Mouse (Mus musculus) stomach, embryonic 14.5 days (tissue): ENCODE measurements at regions not wholly inside any gene's neighbourhood (a gene's known extent, or its start where the extent isn't known, plus 50 kb on each side); places are given as distances from the start of the nearest gene placed in this dataset.
A peak's percentile ranks its signal among the peaks of the same experiment; 100 is the strongest.

Experiments
- ATAC-seq: fragments of 200-750 bp; cut with Nextera tagmentation; 2 replicates; pipeline ENCODE4 v1.8.0; 2017; ENCODE audit warnings: low read depth, moderate TSS enrichment; ENCODE audit not compliant: insufficient number of reproducible peaks, insufficient read depth, low FRiP score
- H3K27ac ChIP-seq: fragments of 300-500 bp; sonication (generic); 2 replicates; pipeline ENCODE4 v1.5.1; 2014; ENCODE audit warnings: mild to moderate bottlenecking, low read length, moderate library complexity, mixed read lengths
- H3K27me3 ChIP-seq: fragments of 300-500 bp; sonication (generic); 2 replicates; pipeline ENCODE4 v1.6.1; 2014; ENCODE audit warnings: low read length, control low read depth, mixed read lengths; ENCODE audit not compliant: control insufficient read depth, insufficient read depth
- H3K36me3 ChIP-seq: fragments of 300-500 bp; sonication (generic); 2 replicates; pipeline ENCODE4 v1.6.1; 2014; ENCODE audit warnings: mild to moderate bottlenecking, control low read depth, low read length, moderate library complexity, mixed read lengths; ENCODE audit not compliant: control insufficient read depth, insufficient read depth
- H3K4me1 ChIP-seq: fragments of 300-500 bp; sonication (generic); 2 replicates; pipeline ENCODE4 v1.6.1; 2014; ENCODE audit warnings: low read length, control low read depth, mixed read lengths; ENCODE audit not compliant: control insufficient read depth, insufficient read depth
- H3K4me2 ChIP-seq: fragments of 300-500 bp; sonication (generic); replicated peaks from 2 replicates; pipeline ENCODE4 v1.6.1; 2014; ENCODE audit warnings: low read depth, low read length, control low read depth
- H3K4me3 ChIP-seq: fragments of 300-500 bp; sonication (generic); 2 replicates; pipeline ENCODE4 v1.5.1; 2014; ENCODE audit warnings: low read depth, low read length, control low read depth
- H3K9ac ChIP-seq: fragments of 300-500 bp; sonication (generic); replicated peaks from 2 replicates; pipeline ENCODE4 v1.6.1; 2014; ENCODE audit warnings: low read depth, mild to moderate bottlenecking, control low read depth, low read length, moderate library complexity, mixed read lengths
- H3K9me3 ChIP-seq: fragments of 300-500 bp; sonication (generic); 2 replicates; pipeline ENCODE4 v1.6.1; 2016; ENCODE audit warnings: low read depth, low read length, control low read depth; ENCODE audit not compliant: control insufficient read depth
- WGBS: fragments of 180-500 bp; shearing (Covaris S2); extraction: QIAGEN DNeasy Blood & Tissue Kit; methylation state at CpG from one replicate; pipeline ENCODE4 v1.1.7; 2014; 5-methylcytosine and 5-hydroxymethylcytosine counted together

DNA sequence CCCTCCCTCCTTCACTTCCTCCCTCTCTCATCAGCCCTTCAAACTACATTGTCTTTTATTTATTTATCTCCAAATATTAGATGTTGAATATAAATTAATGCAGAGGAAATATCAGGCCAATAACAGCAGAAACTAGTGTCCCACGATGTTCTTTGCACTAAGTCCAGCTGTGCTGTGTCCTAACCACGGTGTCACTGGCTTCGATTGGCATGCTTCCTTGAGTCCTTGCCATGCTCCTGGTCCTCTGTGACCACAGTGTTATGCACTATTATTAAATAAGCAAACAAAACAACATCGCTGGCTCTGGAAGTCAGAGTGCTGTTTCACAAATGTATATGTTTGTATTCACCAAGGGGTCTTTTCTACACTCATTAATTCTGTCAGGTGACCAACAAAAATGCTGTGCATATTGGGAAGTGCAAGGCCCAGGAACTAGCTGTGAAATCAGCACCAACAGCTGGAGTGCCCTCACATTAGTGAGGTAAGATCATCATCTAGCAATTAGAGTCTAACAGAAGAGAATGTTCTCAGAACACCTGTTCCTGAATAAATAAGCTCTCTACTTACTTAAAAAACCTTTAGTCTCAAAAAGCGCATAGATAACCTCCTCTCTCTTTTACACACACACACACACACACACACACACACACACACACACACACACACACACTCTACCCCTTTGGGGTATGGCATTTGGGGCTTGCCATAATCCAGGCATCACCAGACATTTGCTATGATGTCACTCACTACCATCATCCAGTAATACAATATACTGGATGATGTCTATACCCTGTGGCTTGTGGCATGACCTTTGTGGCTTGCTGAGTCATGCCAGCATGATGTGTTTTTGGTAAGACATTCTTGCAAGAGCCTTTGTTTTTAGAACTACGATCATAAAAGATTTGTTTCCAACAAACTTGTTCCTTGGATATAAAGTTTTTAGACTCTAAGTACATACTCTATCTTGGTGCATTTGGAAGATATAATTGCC, 81.9 kb upstream of the Rgs2 start:
- Histone ChIP-seq H3K27me3 (no peaks in the 10 kb centered on the region), H3K9me3 (no peaks in the 10 kb centered on the region), H3K27ac (no peak overlapping the region), H3K9ac (no peak overlapping the region), H3K36me3 (no peaks in the 10 kb centered on the region), H3K4me3 (no peak overlapping the region), H3K4me1 (no peaks in the 10 kb centered on the region), H3K4me2 (no peak overlapping the region)
- WGBS: 83% methylated on average over 6 of the region's 6 CpGs
- no peak for ATAC-seq

DNA sequence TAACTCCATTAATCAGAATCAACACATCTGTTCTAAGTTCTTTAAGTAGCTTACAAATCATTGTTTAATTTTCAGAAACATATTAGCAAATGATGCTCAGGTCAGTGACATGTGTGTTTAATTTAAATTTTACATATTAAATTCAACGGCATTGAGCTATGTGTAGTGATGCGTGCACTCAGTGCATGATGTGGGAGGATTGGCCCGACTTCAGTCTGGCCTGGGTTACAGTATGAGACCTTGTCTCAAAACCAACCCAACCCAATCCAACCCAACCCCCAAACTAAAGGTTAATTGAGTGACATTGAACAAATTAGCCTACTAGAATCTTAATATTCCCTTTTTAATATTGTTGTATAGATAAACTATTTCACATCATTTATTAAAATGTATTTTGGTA, 75.0 kb upstream of the Rgs2 start:
- Histone ChIP-seq H3K36me3 (no peaks in the 10 kb centered on the region), H3K4me2 (no peak overlapping the region), H3K9ac (no peak overlapping the region), H3K4me1 (no peaks in the 10 kb centered on the region), H3K9me3 (no peaks in the 10 kb centered on the region), H3K27ac (no peak overlapping the region), H3K4me3 (no peak overlapping the region), H3K27me3 (no peaks in the 10 kb centered on the region)
- 92% methylated on average over 3 of the region's 3 CpGs for WGBS
- no peak for ATAC-seq

DNA sequence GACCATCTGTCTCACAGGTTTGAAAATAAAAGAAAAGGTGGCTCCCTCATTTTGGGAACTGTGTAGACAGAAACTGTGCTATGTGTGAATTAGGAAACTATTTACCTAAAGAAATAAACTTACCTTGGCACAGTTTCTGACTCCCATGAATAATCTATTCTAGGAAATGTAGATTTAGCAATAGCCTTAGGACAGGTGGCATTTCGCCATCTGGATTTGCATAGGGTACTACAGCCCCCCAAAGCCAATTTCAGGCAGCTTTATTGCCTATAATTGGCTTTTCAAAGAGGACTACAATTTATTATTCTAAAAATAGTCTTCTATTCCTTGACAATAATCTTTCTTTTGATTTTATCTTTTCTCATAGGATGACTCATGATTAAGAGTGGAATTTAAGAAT, 74.5 kb upstream of the Rgs2 start:
- H3K4me2 ChIP-seq: no peak overlapping the region
- no peaks in the 10 kb centered on the region for H3K4me1 ChIP-seq
- H3K9me3 ChIP-seq: no peaks in the 10 kb centered on the region
- H3K27me3 ChIP-seq: no peaks in the 10 kb centered on the region
- H3K9ac ChIP-seq: no peak overlapping the region
- no peaks in the 10 kb centered on the region for H3K36me3 ChIP-seq
- H3K4me3 ChIP-seq: no peak overlapping the region
- ATAC-seq: no peak
- WGBS: 78% methylated on average over 1 of the region's 1 CpGs
- no peak overlapping the region for H3K27ac ChIP-seq

DNA sequence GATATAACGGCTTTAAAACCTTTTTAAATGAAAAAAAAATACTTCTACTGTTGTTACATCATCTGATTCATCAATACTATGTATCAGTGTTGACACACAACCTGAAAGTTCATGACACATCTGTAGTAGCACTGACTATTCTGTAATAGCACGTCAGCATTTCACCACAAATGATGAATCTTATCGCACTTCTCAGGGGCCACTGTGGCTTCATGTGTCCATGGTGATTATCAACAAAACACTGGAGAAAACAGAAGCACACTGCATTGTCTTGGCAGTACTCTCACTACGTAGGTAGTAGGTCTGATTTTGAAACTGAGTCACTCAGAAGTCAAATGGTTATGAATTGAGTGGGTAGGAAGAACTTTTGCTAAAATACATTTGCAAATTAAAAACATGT, 72.0 kb upstream of the Rgs2 start:
- WGBS: 74% methylated on average over 4 of the region's 4 CpGs
- H3K27ac ChIP-seq: no peak overlapping the region
- H3K9ac ChIP-seq: no peak overlapping the region
- H3K36me3 ChIP-seq: no peaks in the 10 kb centered on the region
- no peak overlapping the region for H3K4me3 ChIP-seq
- ATAC-seq: no peak
- no peaks in the 10 kb centered on the region for H3K27me3 ChIP-seq
- no peaks in the 10 kb centered on the region for H3K9me3 ChIP-seq
- no peaks in the 10 kb centered on the region for H3K4me1 ChIP-seq
- no peak overlapping the region for H3K4me2 ChIP-seq

DNA sequence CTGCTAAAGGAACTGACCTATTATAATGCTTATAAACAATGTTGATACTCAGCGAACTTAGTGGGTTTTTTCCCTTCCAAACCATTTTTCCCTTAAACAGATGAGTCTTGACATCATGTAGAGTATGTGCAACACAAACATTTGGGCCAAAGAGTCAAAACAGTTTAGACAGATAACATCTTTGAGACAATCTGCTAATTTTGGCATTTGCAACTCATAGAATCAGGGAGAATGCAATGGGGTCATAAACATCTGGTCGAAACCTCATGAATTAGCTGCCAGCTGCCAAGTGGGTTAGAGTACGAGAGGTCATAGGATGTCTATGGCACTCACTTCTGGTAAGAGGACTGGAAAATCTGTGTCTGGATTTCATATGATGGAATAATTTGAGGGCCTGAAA, 57.3 kb upstream of the Rgs2 start:
- 64% methylated on average over 3 of the region's 3 CpGs for WGBS
- H3K9me3 ChIP-seq: no peaks in the 10 kb centered on the region
- H3K36me3 ChIP-seq: no peaks in the 10 kb centered on the region
- no peak overlapping the region for H3K9ac ChIP-seq
- no peaks in the 10 kb centered on the region for H3K27me3 ChIP-seq
- no peaks in the 10 kb centered on the region for H3K4me1 ChIP-seq
- ATAC-seq: 0 out of 2 replicates have a peak, but pooled peaks have one; percentile 33
- no peak overlapping the region for H3K4me3 ChIP-seq
- no peak overlapping the region for H3K4me2 ChIP-seq
- H3K27ac ChIP-seq: no peak overlapping the region

DNA sequence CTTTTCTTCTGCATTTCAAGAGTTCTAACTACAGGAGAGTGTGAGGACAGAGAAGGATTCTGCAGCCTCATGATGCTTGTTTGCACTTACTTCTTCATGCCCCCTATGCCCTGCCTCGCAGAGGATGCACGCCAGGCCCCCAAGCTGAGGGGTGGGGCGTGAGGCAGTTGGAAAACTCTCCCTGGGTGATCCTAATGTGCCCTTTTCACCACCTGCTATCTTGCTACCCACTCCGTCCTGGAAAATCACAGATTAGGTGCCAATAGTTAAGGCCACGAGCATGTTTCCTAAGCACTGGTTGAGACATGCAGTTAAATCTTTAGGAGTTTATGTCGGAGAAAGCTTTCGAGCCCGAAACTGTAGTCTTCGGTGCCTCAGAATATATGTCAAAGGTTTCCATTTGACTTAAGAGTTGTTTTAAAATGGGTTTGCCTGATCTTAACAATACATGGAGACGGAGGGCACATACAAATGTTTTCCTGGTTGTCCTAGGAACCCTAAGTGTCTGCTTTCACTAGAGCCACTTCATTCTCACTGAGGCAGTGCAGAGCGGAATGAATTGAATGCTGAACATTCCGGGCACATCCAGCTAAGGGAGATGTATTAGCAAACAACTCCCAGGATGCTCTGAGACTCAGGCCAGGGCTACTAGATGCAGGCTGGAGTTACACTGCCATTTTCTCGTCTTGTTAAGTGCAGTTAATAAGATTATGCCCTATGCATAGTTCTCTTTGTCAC, 51.7 kb upstream of the Rgs2 start:
- H3K9ac ChIP-seq: no peak overlapping the region
- H3K27me3 ChIP-seq: no peaks in the 10 kb centered on the region
- no peaks in the 10 kb centered on the region for H3K9me3 ChIP-seq
- H3K4me1 ChIP-seq: no peaks in the 10 kb centered on the region
- no peak overlapping the region for H3K4me2 ChIP-seq
- H3K4me3 ChIP-seq: no peak overlapping the region
- 69% methylated on average over 13 of the region's 13 CpGs for WGBS
- no peak for ATAC-seq
- no peaks in the 10 kb centered on the region for H3K36me3 ChIP-seq
- no peak overlapping the region for H3K27ac ChIP-seq
